Mouse (Mus musculus) MEL (cell line): ENCODE data around the gene Cdc42.

Experiments used
- CTCF ChIP-seq, 3 experiments: IDR thresholded peaks in 2 of 3; conservative IDR thresholded peaks in 1 of 3; 2 replicates each; pipeline ENCODE4 v1.5.1; 2011 to 2012; ENCODE audit warnings: low read length in 3 of 3, low read depth in 2 of 3, mild to moderate bottlenecking in 2 of 3, improper control_type of control experiment in 1 of 3, inconsistent platforms in 1 of 3, mixed read lengths in 1 of 3, moderate library complexity in 1 of 3; ENCODE audit not compliant: control insufficient read depth in 1 of 3, insufficient read depth in 1 of 3, poor library complexity in 1 of 3, severe bottlenecking in 1 of 3
- POLR2A ChIP-seq, 2 experiments: IDR thresholded peaks; 2 replicates each; pipeline ENCODE4 v1.6.1; 2011 to 2012; ENCODE audit warnings: low read length in 2 of 2, mild to moderate bottlenecking in 2 of 2, control low read depth in 1 of 2, improper control_type of control experiment in 1 of 2, low read depth in 1 of 2, moderate library complexity in 1 of 2; ENCODE audit not compliant: control insufficient read depth in 1 of 2, insufficient read depth in 1 of 2, poor library complexity in 1 of 2

DNA sequence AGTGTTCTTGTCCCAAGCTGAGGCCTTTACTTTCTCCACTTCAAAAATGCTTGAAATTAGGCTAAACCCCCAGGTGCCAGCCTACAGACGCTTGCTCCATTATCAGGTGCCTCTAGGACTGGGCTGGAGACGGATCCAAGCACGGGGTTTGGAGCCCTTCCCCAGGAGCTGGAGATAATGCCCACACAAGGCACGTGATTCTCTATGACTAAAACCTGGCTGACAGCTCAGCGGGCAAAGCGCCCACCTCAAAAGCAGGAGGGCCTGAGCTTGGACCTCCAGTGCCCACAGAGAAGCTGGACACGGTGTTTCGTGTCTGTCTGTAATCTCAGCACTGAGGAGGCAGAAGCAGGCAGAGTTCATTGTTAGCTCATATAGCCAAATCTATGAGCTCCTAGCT is 85.7 kb downstream of the Cdc42 start:
- TF ChIP-seq POLR2A (IDR thresholded peaks at IDR 0.05; ENCODE audit: control insufficient read depth in 1 of 2, insufficient read depth in 1 of 2, low read depth in 1 of 2, low read length in 2 of 2, poor library complexity in 1 of 2) (no peak), CTCF (IDR thresholded peaks at IDR 0.05 in 2 of 3, conservative IDR thresholded peaks at IDR 0.05 in 1 of 3; ENCODE audit: control insufficient read depth in 1 of 3, insufficient read depth in 1 of 3, low read depth in 2 of 3, low read length in 3 of 3, poor library complexity in 1 of 3, severe bottlenecking in 1 of 3) (no peak)
